Mouse (Mus musculus) liver, embryonic 16.5 days (tissue): ENCODE measurements around the gene Dlgap4. TPM values are rescaled to one million over a fixed set of nuclear protein-coding genes. Genes with fewer than 3 reads are reported as not detected.

Experiments
- ATAC-seq: fragments of 200-750 bp; cut with Nextera tagmentation; 2 replicates; pipeline ENCODE4 v1.8.0; 2017; ENCODE audit warnings: low read depth, mild to moderate bottlenecking, moderate number of reproducible peaks, moderate library complexity
- H3K27ac ChIP-seq: fragments of 300-500 bp; sonication (generic); 2 replicates; pipeline ENCODE4 v1.5.1; 2014; ENCODE audit warnings: mild to moderate bottlenecking, low read length
- H3K27me3 ChIP-seq: fragments of 300-500 bp; sonication (generic); 2 replicates; pipeline ENCODE4 v1.6.1; 2014; ENCODE audit warnings: low read depth, low read length, mixed read lengths; ENCODE audit not compliant: control insufficient read depth, insufficient read depth
- H3K36me3 ChIP-seq: fragments of 300-500 bp; sonication (generic); 2 replicates; pipeline ENCODE4 v1.6.1; 2014; ENCODE audit warnings: mild to moderate bottlenecking; ENCODE audit not compliant: control insufficient read depth, insufficient read depth
- H3K4me1 ChIP-seq: fragments of 300-500 bp; sonication (generic); 2 replicates; pipeline ENCODE4 v1.6.1; 2014; ENCODE audit warnings: low read depth, low read length, mixed read lengths; ENCODE audit not compliant: control insufficient read depth
- H3K4me2 ChIP-seq: fragments of 300-500 bp; sonication (generic); 2 replicates; pipeline ENCODE4 v1.6.1; 2014; ENCODE audit warnings: low read depth, low read length, mixed read lengths
- H3K4me3 ChIP-seq: fragments of 300-500 bp; sonication (generic); 2 replicates; pipeline ENCODE4 v1.5.1; 2014; ENCODE audit warnings: low read depth, mild to moderate bottlenecking, low read length
- H3K9ac ChIP-seq: fragments of 300-500 bp; sonication (generic); 2 replicates; pipeline ENCODE4 v1.6.1; 2014; ENCODE audit warnings: low read depth, low read length
- H3K9me3 ChIP-seq: fragments of 300-500 bp; sonication (generic); replicated peaks from 2 replicates; pipeline ENCODE4 v1.6.1; 2016; ENCODE audit warnings: low read length; ENCODE audit not compliant: control insufficient read depth
- WGBS: fragments of 180-500 bp; shearing (Covaris S2); extraction: QIAGEN DNeasy Blood & Tissue Kit; methylation state at CpG from one replicate; pipeline ENCODE4 v1.1.7; 2014; ENCODE audit not compliant: insufficient replicate concordance; 5-methylcytosine and 5-hydroxymethylcytosine counted together
- polyA plus RNA-seq: library from polyadenylated mRNA; unstranded; fragments of >200 nt; fragmentation: Nextera tagmentation; extraction: Ambion mirVana; gene quantifications from 2 replicates; pipeline ENCODE4 v1.2.1, GENCODE M21; 2015

The Dlgap4 gene
- polyA plus RNA-seq, 1 experiment from 2014 or later: 10.1 TPM

DNA sequence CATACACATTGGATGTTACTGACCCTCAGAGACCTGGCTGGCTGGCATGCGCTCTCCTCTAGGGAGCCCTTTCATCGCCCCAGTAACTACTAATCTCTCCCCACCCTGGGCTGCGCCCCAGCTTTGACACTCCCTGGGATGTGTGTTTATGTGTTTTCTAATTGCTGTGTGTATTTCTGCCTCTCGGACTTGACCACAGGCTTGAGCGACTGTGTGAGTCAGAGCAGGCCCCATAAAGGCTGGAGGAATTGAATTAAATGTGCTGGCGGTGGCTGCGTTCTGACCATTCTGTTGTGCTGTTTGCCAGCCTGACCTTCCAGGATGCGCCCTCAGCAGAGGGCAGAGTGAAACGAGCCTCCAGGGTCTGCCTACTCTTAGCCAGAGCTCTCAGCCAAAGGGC, 78.2 kb downstream of the Dlgap4 start:
- Histone ChIP-seq H3K27ac (no peak overlapping the region), H3K27me3 (peaks cover 3% of the 10 kb centered on the region; the same call in 1 of the 2 replicates), H3K36me3 (no peaks in the 10 kb centered on the region), H3K4me2 (no peak overlapping the region), H3K9ac (no peak overlapping the region), H3K4me3 (no peak overlapping the region), H3K4me1 (no peaks in the 10 kb centered on the region), H3K9me3 (no peaks in the 10 kb centered on the region)
- WGBS: 60% methylated on average over 9 of the region's 9 CpGs
- no peak for ATAC-seq

DNA sequence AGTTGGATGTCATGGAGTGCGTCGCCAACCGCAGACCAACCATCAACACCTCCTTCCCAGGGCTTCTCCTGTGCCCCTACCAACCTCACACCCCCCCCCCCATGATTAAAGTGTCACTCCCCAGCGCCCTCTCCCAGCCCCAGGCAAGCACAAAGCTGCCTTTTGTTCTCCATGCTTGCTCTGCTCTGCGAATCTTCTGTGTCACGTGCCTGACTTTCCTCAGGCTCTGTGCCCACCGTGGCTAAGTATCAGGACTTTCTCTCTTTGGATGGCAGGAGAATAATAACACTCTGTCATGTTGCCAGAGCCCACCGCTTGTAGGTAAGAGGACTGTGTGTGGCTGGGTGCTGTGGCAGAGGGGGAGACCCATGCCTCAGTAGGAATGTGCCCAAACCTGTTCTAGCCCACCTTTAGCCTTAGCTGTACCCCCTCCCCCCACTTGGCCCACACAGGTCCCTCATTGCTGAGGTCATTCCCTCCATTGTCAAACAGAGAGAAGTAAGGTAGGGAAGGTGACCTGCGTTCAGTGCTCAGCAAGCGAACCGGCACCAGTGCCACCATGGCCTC, 79.8 kb downstream of the Dlgap4 start:
- Histone ChIP-seq H3K4me1 (no peaks in the 10 kb centered on the region), H3K9me3 (no peaks in the 10 kb centered on the region), H3K27ac (no peak overlapping the region), H3K4me2 (no peak overlapping the region), H3K36me3 (no peaks in the 10 kb centered on the region), H3K4me3 (no peak overlapping the region), H3K9ac (no peak overlapping the region), H3K27me3 (peaks cover 3% of the 10 kb centered on the region; the same call in 1 of the 2 replicates)
- 59% methylated on average over 11 of the region's 11 CpGs for WGBS
- no peak for ATAC-seq

DNA sequence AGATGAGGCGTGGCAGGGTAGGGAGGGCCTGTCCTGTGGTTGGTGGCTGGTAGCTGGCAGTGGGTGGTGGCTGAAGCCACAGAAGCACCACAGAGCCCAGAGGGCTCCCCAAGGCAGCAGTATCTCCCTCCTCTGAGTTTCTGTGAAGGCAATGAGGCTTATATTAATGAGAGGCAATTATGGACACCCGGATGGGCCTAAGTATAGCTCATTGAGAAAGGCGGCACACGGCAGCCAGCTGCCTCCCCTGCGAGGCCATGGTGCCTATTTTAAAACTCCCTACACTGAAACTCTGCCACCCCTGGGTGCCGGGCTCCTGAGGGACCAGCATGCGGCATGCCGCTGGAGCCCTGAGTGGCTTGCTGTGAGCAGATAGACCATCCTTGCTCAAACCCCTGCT, 83.8 kb downstream of the Dlgap4 start:
- H3K27ac ChIP-seq: no peak overlapping the region
- no peak for ATAC-seq
- H3K9me3 ChIP-seq: no peaks in the 10 kb centered on the region
- no peak overlapping the region for H3K4me3 ChIP-seq
- no peak overlapping the region for H3K9ac ChIP-seq
- no peak overlapping the region for H3K4me2 ChIP-seq
- 67% methylated on average over 8 of the region's 8 CpGs for WGBS
- no peaks in the 10 kb centered on the region for H3K36me3 ChIP-seq
- no peaks in the 10 kb centered on the region for H3K27me3 ChIP-seq
- H3K4me1 ChIP-seq: no peaks in the 10 kb centered on the region

DNA sequence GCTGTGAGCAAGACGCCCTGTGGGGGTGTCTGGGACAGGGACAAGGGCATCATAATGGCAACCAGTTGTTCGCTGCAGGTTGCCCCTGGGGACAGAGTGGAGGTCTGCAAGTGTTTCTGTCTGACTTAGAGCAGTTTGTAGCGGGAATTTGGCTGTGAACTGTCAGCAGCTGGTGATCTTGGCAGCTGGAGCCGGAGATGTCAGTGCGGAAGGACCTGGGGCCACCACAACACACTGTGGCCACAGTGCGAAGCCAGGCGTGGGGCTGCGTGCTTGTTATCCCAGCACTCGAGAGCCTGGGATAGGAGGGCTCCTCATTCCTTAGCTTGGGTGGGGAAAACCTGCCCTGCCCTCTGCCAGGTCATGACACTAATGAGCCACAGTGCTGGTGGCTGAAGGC, 84.7 kb downstream of the Dlgap4 start:
- no peak for ATAC-seq
- Histone ChIP-seq H3K4me3 (no peak overlapping the region), H3K9ac (no peak overlapping the region), H3K9me3 (no peaks in the 10 kb centered on the region), H3K4me2 (no peak overlapping the region), H3K27me3 (no peaks in the 10 kb centered on the region), H3K4me1 (no peaks in the 10 kb centered on the region), H3K36me3 (no peaks in the 10 kb centered on the region), H3K27ac (no peak overlapping the region)
- WGBS: 56% methylated on average over 9 of the region's 9 CpGs

DNA sequence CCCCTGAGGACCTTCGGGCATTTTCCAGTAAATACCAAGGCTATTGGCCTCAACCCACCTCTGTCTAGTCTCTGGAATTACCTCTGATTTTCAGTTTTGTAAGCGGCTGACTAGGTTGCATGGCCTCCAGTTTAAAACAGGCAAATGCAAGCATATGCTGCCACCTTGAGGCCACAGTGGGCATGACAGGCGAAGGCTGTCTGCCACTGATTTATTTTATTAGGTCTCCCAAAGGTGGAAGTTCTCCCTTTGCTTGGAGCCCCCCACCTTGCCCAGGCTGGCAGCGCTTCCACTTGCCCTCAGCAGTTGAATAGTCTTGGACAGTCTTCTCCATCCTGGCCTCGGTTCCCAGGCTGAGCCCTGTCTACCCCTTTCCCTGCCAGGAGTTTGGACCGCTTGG, 92.0 kb downstream of the Dlgap4 start:
- Histone ChIP-seq H3K9me3 (no peaks in the 10 kb centered on the region), H3K27ac (no peak overlapping the region), H3K4me1 (no peaks in the 10 kb centered on the region), H3K4me3 (no peak overlapping the region), H3K27me3 (no peaks in the 10 kb centered on the region), H3K36me3 (no peaks in the 10 kb centered on the region), H3K4me2 (no peak overlapping the region), H3K9ac (no peak overlapping the region)
- no peak for ATAC-seq
- WGBS: 17% methylated on average over 6 of the region's 6 CpGs

DNA sequence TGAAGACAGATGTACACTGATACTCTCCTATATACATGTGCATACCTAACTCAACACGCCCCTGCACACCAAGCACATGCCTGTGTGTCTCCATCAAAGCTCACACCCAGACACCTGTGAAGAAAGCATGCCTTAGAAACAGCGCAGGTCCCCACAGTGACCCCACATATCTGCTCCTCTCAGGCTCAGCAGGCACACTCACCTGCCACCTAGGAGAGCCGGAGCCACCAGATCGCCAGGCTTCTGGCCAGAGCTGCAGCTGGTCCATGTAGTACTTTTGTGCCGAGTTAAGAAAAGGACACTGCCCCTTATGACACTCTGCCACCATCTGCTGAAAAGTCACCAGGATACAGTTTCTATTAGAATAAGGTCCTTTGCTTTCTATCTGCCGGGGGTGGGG, 103.2 kb downstream of the Dlgap4 start:
- H3K9ac ChIP-seq: no peak overlapping the region
- H3K36me3 ChIP-seq: no peaks in the 10 kb centered on the region
- H3K4me1 ChIP-seq: peaks cover 27% of the 10 kb centered on the region
- H3K27me3 ChIP-seq: no peaks in the 10 kb centered on the region
- 64% methylated on average over 6 of the region's 6 CpGs for WGBS
- H3K4me2 ChIP-seq: no peak overlapping the region
- no peak overlapping the region for H3K27ac ChIP-seq
- no peak for ATAC-seq
- H3K9me3 ChIP-seq: no peaks in the 10 kb centered on the region
- H3K4me3 ChIP-seq: no peak overlapping the region

DNA sequence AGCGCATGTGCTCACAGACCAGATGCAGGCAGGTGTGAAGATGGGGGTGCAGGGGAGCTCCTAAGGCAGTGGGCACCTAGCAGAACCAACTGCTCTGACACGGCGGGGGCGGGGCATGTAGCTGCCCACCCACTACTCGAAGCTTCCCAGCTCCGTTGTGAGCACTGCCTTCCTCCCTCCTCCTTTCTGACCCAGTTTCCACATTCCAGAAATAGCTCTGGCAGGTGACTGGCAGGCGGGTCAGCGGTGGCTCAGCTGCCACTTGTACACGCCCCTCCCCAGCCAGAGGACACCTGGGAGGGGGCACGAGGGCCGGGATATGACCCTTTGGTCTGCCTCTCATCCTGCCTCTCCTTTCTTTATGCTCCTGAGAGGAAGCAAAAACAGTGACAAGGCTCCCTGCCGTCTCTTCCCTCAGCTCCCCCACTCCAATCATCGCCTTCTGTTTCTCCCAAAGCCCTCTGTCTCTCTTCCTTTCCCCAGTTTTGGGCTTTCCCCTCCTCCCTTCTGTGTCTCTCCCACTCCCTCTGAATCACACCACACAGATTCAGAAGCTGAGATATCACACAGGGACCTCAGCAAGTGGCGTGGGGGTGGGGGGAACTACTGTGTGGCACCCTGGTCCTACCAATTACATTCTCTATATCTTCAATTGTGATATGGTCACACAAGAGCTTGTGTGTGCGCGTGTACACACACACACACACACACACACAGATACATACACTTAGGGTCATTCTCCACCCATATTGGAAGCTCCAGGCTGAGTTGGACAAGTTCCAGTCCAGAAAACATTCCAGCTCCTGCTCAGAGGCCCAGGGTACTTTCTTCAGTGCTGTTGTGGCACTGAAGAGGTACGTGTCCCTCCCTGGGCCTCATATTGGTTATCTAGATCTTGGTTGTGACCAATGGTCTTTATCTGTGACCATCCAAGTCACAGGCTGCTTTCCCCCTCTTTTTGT, 104.1 kb downstream of the Dlgap4 start:
- H3K9ac ChIP-seq: no peak overlapping the region
- no peak overlapping the region for H3K27ac ChIP-seq
- no peaks in the 10 kb centered on the region for H3K27me3 ChIP-seq
- H3K36me3 ChIP-seq: no peaks in the 10 kb centered on the region
- peak overlapping the region; percentile 20; the same call in 1 of the 2 replicates for H3K4me2 ChIP-seq
- peaks cover 33% of the 10 kb centered on the region for H3K4me1 ChIP-seq
- no peak overlapping the region for H3K4me3 ChIP-seq
- no peak for ATAC-seq
- 26% methylated on average over 17 of the region's 17 CpGs for WGBS
- no peaks in the 10 kb centered on the region for H3K9me3 ChIP-seq

DNA sequence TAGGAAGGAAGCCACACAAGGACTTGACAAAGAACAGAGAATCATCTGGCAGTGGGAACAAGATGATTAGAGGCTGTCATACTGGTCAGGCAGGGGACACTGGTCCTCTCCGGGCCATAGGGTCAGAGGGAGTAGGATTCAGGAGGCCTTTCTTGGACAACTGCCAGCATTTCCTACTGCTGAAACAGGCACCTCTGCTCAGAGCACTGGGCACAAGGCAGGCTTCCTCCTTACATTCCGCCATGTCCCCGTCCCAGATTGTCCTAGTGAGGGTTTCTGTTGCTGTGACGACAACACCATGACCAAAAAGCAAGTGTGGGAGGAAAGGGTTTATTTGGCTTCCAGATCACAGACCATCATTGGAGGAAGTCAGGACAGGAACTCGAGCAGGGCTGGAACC, 105.3 kb downstream of the Dlgap4 start:
- peaks cover 35% of the 10 kb centered on the region for H3K4me1 ChIP-seq
- H3K9me3 ChIP-seq: no peaks in the 10 kb centered on the region
- no peak overlapping the region for H3K9ac ChIP-seq
- H3K27me3 ChIP-seq: no peaks in the 10 kb centered on the region; the same call in 1 of the 2 replicates
- no peak overlapping the region for H3K4me3 ChIP-seq
- 49% methylated on average over 5 of the region's 5 CpGs for WGBS
- no peak overlapping the region for H3K27ac ChIP-seq
- H3K36me3 ChIP-seq: no peaks in the 10 kb centered on the region
- no peak for ATAC-seq
- H3K4me2 ChIP-seq: no peak overlapping the region
